Mouse (Mus musculus) kidney, postnatal 10 days (tissue): ENCODE results near the gene Adgra3.
A peak's percentile ranks its signal among the peaks of the same experiment; 100 is the strongest.

Source experiments
- DNase-seq: peaks from one replicate; pipeline ENCODE4 v3.0.0; 2021; ENCODE audit warnings: mixed read lengths

The Adgra3 gene

GRCm38 (mm10) chr5:50058421-50059286 lies at the start of gene Adgra3:
Adgra3 (minus strand) TSS chr5:50059006.
- peak; percentile 92 for DNase-seq

GRCm38 (mm10) chr5:50083441-50083840 lies 24.6 kb upstream of the Adgra3 start:
- no peak for DNase-seq

GRCm38 (mm10) chr5:50074245-50074644 lies 15.4 kb upstream of the Adgra3 start:
- no peak for DNase-seq

GRCm38 (mm10) chr5:50064236-50064635 lies 5.4 kb upstream of the Adgra3 start:
- DNase-seq: no peak

- DNase-seq: peak; percentile 63
These were observed 780 bp upstream of the Adgra3 start for GRCm38 (mm10) chr5:50059586-50059985.

- DNase-seq: peak; percentile 54
These were observed 990 bp downstream of the Adgra3 start for GRCm38 (mm10) chr5:50057612-50058420.

- no peak for DNase-seq
These were observed 6.3 kb downstream of the Adgra3 start for GRCm38 (mm10) chr5:50052456-50052855.

- DNase-seq: no peak
These were observed 8.0 kb downstream of the Adgra3 start for GRCm38 (mm10) chr5:50050668-50051425.

GRCm38 (mm10) chr5:50050037-50050436 lies 8.8 kb downstream of the Adgra3 start:
- DNase-seq: no peak

- DNase-seq: no peak
These were observed 9.3 kb downstream of the Adgra3 start for GRCm38 (mm10) chr5:50049506-50049905.

- DNase-seq: no peak
These were observed 9.8 kb downstream of the Adgra3 start for GRCm38 (mm10) chr5:50048960-50049359.

- DNase-seq: no peak
These were observed 10.4 kb downstream of the Adgra3 start for GRCm38 (mm10) chr5:50048271-50048851.

GRCm38 (mm10) chr5:50045180-50045579 lies 13.6 kb downstream of the Adgra3 start:
- DNase-seq: no peak

GRCm38 (mm10) chr5:50043677-50044076 lies 15.1 kb downstream of the Adgra3 start:
- DNase-seq: no peak

- no peak for DNase-seq
These were observed 16.4 kb downstream of the Adgra3 start for GRCm38 (mm10) chr5:50042274-50042943.

GRCm38 (mm10) chr5:50039521-50039920 lies 19.3 kb downstream of the Adgra3 start:
- DNase-seq: no peak

GRCm38 (mm10) chr5:50037666-50038065 lies 21.1 kb downstream of the Adgra3 start:
- no peak for DNase-seq

GRCm38 (mm10) chr5:50034900-50035514 lies 23.8 kb downstream of the Adgra3 start:
- peak; percentile 40 for DNase-seq

- peak; percentile 46 for DNase-seq
These were observed 24.6 kb downstream of the Adgra3 start for GRCm38 (mm10) chr5:50034231-50034630.

GRCm38 (mm10) chr5:50033660-50034059 lies 25.1 kb downstream of the Adgra3 start:
- no peak for DNase-seq

GRCm38 (mm10) chr5:50032332-50032731 lies 26.5 kb downstream of the Adgra3 start:
- DNase-seq: no peak
